Mouse (Mus musculus) lung, embryonic 16.5 days (tissue): ENCODE data around the gene A430078G23Rik. TPM values are rescaled to one million over a fixed set of nuclear protein-coding genes. Genes with fewer than 3 reads are reported as not detected.
"Not testable (repeated sequence)": the region's sequence is repeated elsewhere in the genome, so short reads cannot be mapped to it uniquely, and the experiment has no call there.

Experiments used
- ATAC-seq: fragments of 200-750 bp; cut with Nextera tagmentation; 2 replicates; pipeline ENCODE4 v1.8.0; 2017; ENCODE audit warnings: low read depth, mild to moderate bottlenecking, moderate library complexity
- H3K27ac ChIP-seq: fragments of 300-500 bp; sonication (generic); 2 replicates; pipeline ENCODE4 v1.5.1; 2014; ENCODE audit warnings: mild to moderate bottlenecking, control low read depth, low read length
- H3K27me3 ChIP-seq: fragments of 300-500 bp; sonication (generic); 2 replicates; pipeline ENCODE4 v1.6.1; 2014; ENCODE audit warnings: low read depth, low read length, mixed read lengths; ENCODE audit not compliant: control insufficient read depth, insufficient read depth
- H3K36me3 ChIP-seq: fragments of 300-500 bp; sonication (generic); 2 replicates; pipeline ENCODE4 v1.6.1; 2014; ENCODE audit warnings: low read length; ENCODE audit not compliant: control insufficient read depth, insufficient read depth
- H3K4me1 ChIP-seq: fragments of 300-500 bp; sonication (generic); replicated peaks from 2 replicates; pipeline ENCODE4 v1.6.1; 2014; ENCODE audit warnings: low read length, mixed read lengths; ENCODE audit not compliant: control insufficient read depth, insufficient read depth
- H3K4me2 ChIP-seq: fragments of 300-500 bp; sonication (generic); 2 replicates; pipeline ENCODE4 v1.6.1; 2014; ENCODE audit warnings: low read depth, low read length, control low read depth
- H3K4me3 ChIP-seq: fragments of 300-500 bp; sonication (generic); 2 replicates; pipeline ENCODE4 v1.5.1; 2014; ENCODE audit warnings: mild to moderate bottlenecking, low read length, control low read depth
- H3K9ac ChIP-seq: fragments of 300-500 bp; sonication (generic); 2 replicates; pipeline ENCODE4 v1.6.1; 2014; ENCODE audit warnings: low read length, control low read depth
- H3K9me3 ChIP-seq: fragments of 300-500 bp; sonication (generic); 2 replicates; pipeline ENCODE4 v1.6.1; 2016; ENCODE audit warnings: low read length; ENCODE audit not compliant: control insufficient read depth
- WGBS: fragments of 180-500 bp; shearing (Covaris S2); extraction: QIAGEN DNeasy Blood & Tissue Kit; methylation state at CpG from one replicate; pipeline ENCODE4 v1.1.7; 2014; 5-methylcytosine and 5-hydroxymethylcytosine counted together
- polyA plus RNA-seq: library from polyadenylated mRNA; unstranded; fragments of >200 nt; fragmentation: Nextera tagmentation; extraction: Ambion mirVana; gene quantifications from 2 replicates; pipeline ENCODE4 v1.2.1, GENCODE M21; 2015

A430078G23Rik gene
- polyA plus RNA-seq, 1 experiment from 2014 or later: 0.20 TPM

GRCm38 (mm10) chr8:3340711-3341110, 12.5 kb upstream of the A430078G23Rik start:
- H3K27me3 ChIP-seq, H3K4me3 ChIP-seq, H3K9me3 ChIP-seq, H3K4me2 ChIP-seq, H3K9ac ChIP-seq, ATAC-seq, H3K27ac ChIP-seq, H3K4me1 ChIP-seq, H3K36me3 ChIP-seq: not testable (repeated sequence)
- 78% methylated on average over 2 of the region's 3 CpGs for WGBS

DNA sequence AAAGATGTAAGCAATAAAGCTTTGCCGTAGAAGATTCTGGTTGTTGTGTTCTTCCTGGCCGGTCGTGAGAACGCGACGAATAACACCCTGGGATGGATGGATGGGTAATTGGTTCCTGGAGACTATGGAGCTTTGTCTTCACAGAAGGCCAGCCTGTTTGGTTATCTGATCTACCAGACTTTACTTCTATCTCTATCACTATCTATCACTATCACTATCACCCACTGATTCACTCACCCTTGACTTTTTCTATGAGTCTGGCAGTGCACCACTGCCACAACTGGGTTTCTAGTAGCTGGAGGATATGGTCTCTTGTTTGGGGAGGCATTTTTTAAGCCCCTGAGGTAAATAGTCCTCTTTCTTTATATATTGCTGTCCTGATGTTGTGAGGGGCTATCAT, 7.9 kb upstream of the A430078G23Rik start:
- Histone ChIP-seq H3K4me2 (no peak overlapping the region), H3K4me3 (no peak overlapping the region), H3K4me1 (no peaks in the 10 kb centered on the region), H3K9ac (no peak overlapping the region), H3K27me3 (no peaks in the 10 kb centered on the region), H3K9me3 (no peaks in the 10 kb centered on the region), H3K36me3 (no peaks in the 10 kb centered on the region), H3K27ac (no peak overlapping the region)
- WGBS: 94% methylated on average over 6 of the region's 6 CpGs
- no peak for ATAC-seq

DNA sequence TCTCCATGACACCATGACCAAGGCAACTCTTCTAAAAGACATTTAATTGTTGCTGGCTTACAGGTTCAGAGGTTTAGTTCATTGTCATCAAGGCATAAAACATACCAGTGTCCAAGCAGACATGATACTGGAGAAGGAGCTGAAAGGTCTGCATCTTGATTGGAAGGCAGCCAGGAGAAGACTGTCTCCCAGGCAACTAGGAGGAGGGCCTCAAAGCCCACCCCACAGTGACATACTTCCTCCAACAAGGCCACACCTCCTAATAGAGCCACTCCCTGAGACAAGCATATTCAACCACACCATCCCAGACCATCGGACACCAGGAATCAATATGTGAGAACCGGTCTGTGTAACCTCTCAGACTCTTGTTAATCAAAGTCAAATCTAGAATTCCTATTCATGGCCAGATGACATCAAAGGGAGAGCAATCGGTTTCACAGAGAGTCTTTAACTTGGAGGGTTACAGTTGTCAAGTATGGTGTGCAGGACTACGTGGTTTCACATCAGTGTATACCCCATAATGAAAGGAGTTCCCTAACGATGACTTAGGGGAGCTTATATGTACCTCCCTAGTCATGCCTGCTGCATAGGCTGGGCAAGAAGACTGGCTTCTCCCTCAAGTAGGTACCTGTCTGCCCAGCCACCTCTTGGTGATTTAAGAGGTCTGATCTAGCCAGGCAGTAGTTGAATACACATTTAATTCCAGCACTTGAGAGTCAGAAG, 6.4 kb upstream of the A430078G23Rik start:
- no peaks in the 10 kb centered on the region for H3K27me3 ChIP-seq
- no peaks in the 10 kb centered on the region for H3K4me1 ChIP-seq
- no peak overlapping the region for H3K4me2 ChIP-seq
- no peaks in the 10 kb centered on the region for H3K36me3 ChIP-seq
- H3K9ac ChIP-seq: no peak overlapping the region
- 74% methylated on average over 5 of the region's 5 CpGs for WGBS
- no peak for ATAC-seq
- H3K9me3 ChIP-seq: no peaks in the 10 kb centered on the region
- no peak overlapping the region for H3K4me3 ChIP-seq
- H3K27ac ChIP-seq: no peak overlapping the region

- Histone ChIP-seq H3K36me3 (no peaks in the 10 kb centered on the region), H3K27me3 (no peaks in the 10 kb centered on the region), H3K4me2 (no peak overlapping the region), H3K27ac (no peak overlapping the region), H3K9ac (no peak overlapping the region), H3K4me3 (no peak overlapping the region), H3K9me3 (no peaks in the 10 kb centered on the region), H3K4me1 (no peaks in the 10 kb centered on the region; the same call in 1 of the 2 replicates)
- ATAC-seq: no peak
- 20% methylated on average over 13 of the region's 13 CpGs for WGBS
These were observed 4.9 kb upstream of the A430078G23Rik start for GRCm38 (mm10) chr8:3348142-3348823.

DNA sequence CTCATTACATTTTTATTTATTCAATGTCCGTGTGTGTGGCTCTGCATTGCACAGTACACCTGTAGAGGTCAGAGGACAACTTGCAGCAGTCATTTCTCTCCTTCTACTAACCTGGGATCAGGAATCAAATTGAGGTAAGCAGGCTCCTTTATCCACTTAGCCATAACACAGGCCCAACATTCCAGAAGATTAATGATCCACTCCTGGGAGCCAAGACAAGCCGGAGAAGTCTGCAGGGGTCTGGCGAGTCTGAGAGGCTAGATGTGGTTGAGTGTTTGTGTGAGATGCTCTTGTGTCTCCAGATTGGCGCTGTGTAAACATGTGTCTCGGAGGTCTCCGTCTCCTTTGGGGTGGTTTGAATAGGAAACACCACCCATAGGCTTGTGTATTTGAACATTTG, 2.5 kb upstream of the A430078G23Rik start:
- H3K36me3 ChIP-seq: no peaks in the 10 kb centered on the region
- H3K27ac ChIP-seq: no peak overlapping the region
- WGBS: 16% methylated on average over 6 of the region's 6 CpGs
- no peak overlapping the region for H3K4me2 ChIP-seq
- H3K4me3 ChIP-seq: no peak overlapping the region
- H3K4me1 ChIP-seq: no peaks in the 10 kb centered on the region; the same call in 1 of the 2 replicates
- H3K9ac ChIP-seq: no peak overlapping the region
- H3K27me3 ChIP-seq: no peaks in the 10 kb centered on the region
- no peak for ATAC-seq
- no peaks in the 10 kb centered on the region for H3K9me3 ChIP-seq

- H3K36me3 ChIP-seq: no peaks in the 10 kb centered on the region
- peak overlapping the region; percentile 19 for H3K27ac ChIP-seq
- H3K9ac ChIP-seq: no peak overlapping the region
- 53% methylated on average over 6 of the region's 6 CpGs for WGBS
- no peaks in the 10 kb centered on the region for H3K9me3 ChIP-seq
- no peak overlapping the region for H3K4me2 ChIP-seq
- H3K4me1 ChIP-seq: no peaks in the 10 kb centered on the region; the same call in 1 of the 2 replicates
- peak; percentile 67 for ATAC-seq
- H3K4me3 ChIP-seq: no peak overlapping the region
- no peaks in the 10 kb centered on the region for H3K27me3 ChIP-seq
These were observed 500 bp upstream of the A430078G23Rik start for GRCm38 (mm10) chr8:3352715-3353114.

- no peak for ATAC-seq
- Histone ChIP-seq H3K4me3 (no peak overlapping the region), H3K36me3 (no peaks in the 10 kb centered on the region), H3K9ac (no peak overlapping the region), H3K27ac (no peak overlapping the region), H3K9me3 (no peaks in the 10 kb centered on the region), H3K4me2 (no peak overlapping the region), H3K4me1 (no peaks in the 10 kb centered on the region; the same call in 1 of the 2 replicates), H3K27me3 (no peaks in the 10 kb centered on the region)
- WGBS: 59% methylated on average over 6 of the region's 6 CpGs
These were observed 712 bp downstream of the A430078G23Rik start for GRCm38 (mm10) chr8:3353811-3354442.

- Histone ChIP-seq H3K36me3 (no peaks in the 10 kb centered on the region), H3K27ac (0 out of 2 replicates have a peak overlapping the region, but pooled peaks have one; percentile 8), H3K9me3 (no peaks in the 10 kb centered on the region), H3K9ac (no peak overlapping the region), H3K4me1 (no peaks in the 10 kb centered on the region; the same call in 1 of the 2 replicates), H3K27me3 (no peaks in the 10 kb centered on the region), H3K4me3 (no peak overlapping the region), H3K4me2 (no peak overlapping the region)
- ATAC-seq: no peak
- WGBS: 62% methylated on average over 5 of the region's 5 CpGs
These were observed 1.2 kb downstream of the A430078G23Rik start for GRCm38 (mm10) chr8:3354443-3354812.

DNA sequence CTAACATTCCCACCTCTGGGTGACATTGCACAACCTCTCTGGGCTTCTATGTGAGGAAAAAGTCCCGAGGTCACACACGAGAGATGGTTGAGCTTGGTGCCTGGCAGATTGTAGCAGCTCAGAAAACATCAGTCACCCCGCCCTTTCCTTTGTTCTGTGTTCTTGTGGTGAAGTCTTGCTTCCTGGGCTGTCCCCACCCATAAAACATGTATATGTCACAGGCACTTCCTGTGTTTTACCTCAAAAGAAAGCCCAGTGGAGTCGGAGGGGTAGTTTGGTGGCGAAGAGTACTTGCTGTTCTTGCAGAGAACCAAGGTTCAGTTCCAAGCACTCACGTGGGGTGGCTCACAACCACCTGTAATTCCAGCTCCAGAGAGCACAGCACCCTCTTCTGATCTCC, 2.4 kb downstream of the A430078G23Rik start:
- no peak overlapping the region for H3K27ac ChIP-seq
- no peak overlapping the region for H3K4me2 ChIP-seq
- H3K9ac ChIP-seq: no peak overlapping the region
- no peak overlapping the region for H3K4me3 ChIP-seq
- no peaks in the 10 kb centered on the region for H3K9me3 ChIP-seq
- H3K27me3 ChIP-seq: no peaks in the 10 kb centered on the region
- no peak for ATAC-seq
- 81% methylated on average over 6 of the region's 6 CpGs for WGBS
- H3K36me3 ChIP-seq: no peaks in the 10 kb centered on the region
- no peaks in the 10 kb centered on the region; the same call in 1 of the 2 replicates for H3K4me1 ChIP-seq
